Mouse (Mus musculus): ENCODE measurements at regions not wholly inside any gene's neighbourhood (a gene's known extent, or its start where the extent isn't known, plus 50 kb on each side); places are given as distances from the start of the nearest gene placed in this dataset.
A peak's percentile ranks its signal among the peaks of the same experiment; 100 is the strongest.

DNA sequence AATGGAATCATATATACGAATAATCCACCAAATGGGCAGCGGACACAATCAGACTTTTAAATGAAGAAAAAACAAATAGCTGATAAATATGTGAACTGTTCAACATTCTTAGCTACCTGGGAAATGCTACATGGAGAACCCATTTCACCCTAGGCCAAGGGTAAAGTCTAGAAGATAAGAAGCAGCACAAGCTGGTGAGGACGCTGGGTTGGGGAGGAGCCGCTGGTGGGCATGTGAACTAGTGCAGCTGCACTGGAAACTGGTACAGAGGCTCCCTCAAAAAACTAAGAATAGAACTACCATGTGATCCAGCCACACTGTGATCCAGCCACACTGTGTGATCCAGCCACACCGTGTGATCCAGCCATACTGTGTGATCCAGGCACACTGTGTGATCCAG, 198.8 kb upstream of the Bmper start:
- DNase-seq (ENCODE audit: low spot score in 2 of 2) = no peak

- DNase-seq (ENCODE audit: low spot score in 2 of 2) = no peak
Observed at GRCm38 (mm10) chr9:23025247-23025646, 197.6 kb upstream of the Bmper start.

DNA sequence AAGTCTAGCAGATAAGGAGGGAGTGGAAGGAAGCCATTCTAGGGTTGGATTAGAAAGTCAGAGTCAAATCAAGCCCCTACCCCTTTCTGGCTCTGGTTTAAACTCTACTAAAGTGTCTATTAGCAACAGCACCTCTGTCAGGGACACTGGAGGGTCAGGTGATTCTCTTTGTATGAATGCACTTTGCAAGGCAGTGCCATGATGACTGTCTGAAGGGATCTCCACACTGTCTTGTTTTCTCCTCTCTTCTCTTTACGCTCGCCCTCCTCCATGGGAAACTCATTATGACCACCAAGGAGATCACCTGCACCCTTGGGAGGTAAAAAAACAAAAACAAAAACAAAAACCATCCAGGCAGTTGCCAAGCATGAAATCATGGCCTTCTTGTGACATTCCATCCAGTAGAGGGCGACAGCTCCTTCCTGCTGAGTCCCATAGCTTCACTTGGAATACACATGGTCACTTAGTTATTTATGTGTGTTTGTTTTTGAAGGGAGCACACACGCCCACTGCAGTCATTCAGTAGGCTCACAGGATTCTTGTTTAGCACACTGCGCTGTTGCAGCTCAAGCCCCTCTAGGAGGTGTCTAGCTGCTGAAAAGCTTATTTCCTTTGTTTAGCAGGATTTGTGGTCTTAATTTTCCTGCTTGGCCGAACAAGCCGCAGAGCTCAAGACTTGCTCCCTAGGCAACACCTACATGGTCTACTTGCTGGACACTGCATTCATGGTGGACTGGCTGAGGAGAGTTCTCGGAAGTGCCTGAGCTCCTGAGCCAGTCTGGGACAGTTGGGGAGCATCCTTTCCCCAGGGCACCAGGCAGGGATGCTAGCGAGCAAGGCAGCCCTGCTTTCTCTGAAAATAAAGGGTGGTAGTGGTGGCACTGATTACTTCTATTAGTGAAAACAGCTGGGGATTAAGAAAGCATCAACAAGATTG, 195.2 kb upstream of the Bmper start:
- DNase-seq (ENCODE audit: low spot score in 2 of 2) = peak; percentile 17 to 20

DNA sequence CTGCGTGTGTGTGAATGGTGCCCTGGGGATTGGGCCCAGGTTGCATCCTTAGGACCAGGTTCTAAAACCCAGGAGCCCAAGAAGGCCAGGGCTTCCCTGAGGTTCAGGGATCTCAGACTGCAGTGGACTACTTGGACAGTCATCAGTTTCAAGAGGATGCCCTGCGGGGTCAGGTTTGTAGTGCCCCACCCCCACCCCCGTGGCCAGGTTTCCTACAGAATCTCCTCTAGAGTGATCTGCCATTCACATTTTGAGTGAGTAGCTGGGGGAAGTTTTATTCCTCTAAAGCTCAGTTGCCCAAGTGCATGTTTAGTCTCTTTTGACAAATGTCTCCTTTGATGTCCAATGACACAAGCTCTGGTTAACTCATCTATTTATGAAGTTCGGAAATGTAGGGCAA, 193.5 kb upstream of the Bmper start:
- no peak for DNase-seq (ENCODE audit: low spot score in 2 of 2)

DNA sequence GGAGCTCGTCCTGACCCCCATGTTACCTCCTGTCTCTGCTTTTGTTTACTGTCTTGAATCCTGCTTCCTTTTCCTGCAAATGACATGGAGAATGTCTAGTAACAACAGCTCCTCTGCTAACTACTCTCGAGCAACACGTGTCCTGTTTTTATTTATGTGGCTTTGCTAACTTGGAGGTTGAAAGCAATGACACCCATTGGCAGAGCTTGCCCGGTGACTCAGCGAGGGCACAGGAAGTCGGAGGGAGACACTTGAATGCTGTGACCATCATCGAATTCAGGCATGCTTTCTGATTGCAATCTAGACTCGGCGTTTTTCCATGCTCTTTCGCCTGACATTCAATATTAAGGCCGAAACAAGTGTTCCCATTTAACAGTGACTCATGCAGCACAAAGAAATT, 192.7 kb upstream of the Bmper start:
- DNase-seq (ENCODE audit: low spot score in 2 of 2) = no peak

DNA sequence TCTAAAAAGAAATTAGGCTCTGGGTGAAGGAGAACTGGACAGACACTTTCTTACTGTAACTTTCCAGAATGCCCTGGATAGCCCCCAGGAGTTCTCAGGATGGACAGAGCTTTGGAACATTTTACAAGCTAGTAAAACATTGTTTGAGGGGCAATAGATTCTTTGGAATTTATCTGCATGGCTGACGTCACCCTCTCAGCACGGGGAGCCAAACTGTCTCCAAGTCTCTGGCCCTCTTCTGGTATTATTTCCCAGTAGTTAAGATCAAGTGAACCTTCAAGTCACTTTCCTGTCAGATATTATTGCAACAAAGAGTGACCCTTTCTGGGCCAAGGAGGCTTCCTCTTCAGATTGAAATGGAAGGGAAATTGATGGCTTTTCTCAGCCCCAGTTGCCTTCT, 192.3 kb upstream of the Bmper start:
- DNase-seq (ENCODE audit: low spot score in 2 of 2) = no peak

DNA sequence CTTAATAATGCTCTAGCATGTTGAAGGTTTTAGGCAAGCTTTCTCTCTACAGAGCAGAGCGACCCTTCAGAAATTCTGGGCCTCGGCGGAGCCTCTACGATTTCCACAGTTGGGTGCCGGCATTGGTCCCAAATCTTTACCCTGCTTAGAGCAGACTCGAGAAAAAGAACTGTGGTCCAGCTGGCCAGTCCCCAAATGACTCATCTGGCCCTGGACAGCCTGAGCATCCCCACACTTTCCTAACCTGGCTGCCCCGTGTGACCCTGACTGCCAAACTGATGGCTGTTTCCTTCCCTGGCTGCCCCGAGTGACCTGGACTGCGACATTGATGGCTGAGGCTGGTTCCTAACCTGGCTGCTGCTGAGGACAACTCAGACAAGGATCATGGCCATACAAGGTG, 191.0 kb upstream of the Bmper start:
- no peak for DNase-seq (ENCODE audit: low spot score in 2 of 2)

DNA sequence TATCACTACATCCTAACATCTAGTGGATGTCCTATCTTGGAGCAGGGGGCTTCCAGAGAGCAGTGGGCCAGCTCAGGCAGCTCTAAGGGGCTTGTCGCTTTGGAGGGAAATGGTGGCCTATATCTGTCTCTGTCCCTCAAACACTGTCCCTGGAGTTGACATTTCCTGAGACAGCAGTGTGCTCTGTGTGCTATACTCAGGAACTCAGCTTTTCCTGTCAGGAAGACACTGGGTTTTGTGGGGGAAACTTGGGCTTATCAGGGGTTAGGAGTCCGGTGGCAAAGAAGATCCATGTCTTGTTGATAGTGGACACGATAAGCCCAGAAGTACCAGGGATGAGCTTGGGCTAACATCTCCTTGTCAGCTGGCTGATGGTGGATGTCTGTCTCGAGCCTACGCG, 187.6 kb upstream of the Bmper start:
- DNase-seq (ENCODE audit: low spot score in 2 of 2) = no peak

GRCm38 (mm10) chr9:23035901-23036610, 186.8 kb upstream of the Bmper start:
- no peak for DNase-seq (ENCODE audit: low spot score in 2 of 2)

GRCm38 (mm10) chr9:23037513-23037914, 185.4 kb upstream of the Bmper start:
- DNase-seq (ENCODE audit: low spot score in 2 of 2) = no peak

- DNase-seq (ENCODE audit: low spot score in 2 of 2) = no peak
Observed at GRCm38 (mm10) chr9:23039588-23039987, 183.3 kb upstream of the Bmper start.

DNA sequence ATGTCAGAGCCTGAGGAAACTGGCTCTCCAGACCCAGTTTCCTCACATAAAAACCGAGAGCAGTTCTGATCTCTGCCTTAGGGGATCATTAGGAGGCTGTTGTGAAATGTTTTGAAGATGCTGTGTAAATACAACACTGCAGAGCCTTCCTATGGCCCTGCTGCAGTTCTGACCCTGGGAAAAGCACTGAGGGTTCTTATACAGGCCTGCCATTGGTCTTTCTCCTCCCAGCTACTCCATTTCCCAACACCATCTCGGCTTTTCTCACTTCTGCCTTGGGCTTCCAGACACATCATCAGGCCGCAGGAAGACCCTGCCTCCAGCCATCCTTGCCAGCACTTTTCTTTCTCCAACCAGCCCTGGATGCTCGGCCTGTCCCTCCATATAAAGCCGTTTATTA, 181.9 kb upstream of the Bmper start:
- DNase-seq (ENCODE audit: low spot score in 2 of 2) = no peak

DNA sequence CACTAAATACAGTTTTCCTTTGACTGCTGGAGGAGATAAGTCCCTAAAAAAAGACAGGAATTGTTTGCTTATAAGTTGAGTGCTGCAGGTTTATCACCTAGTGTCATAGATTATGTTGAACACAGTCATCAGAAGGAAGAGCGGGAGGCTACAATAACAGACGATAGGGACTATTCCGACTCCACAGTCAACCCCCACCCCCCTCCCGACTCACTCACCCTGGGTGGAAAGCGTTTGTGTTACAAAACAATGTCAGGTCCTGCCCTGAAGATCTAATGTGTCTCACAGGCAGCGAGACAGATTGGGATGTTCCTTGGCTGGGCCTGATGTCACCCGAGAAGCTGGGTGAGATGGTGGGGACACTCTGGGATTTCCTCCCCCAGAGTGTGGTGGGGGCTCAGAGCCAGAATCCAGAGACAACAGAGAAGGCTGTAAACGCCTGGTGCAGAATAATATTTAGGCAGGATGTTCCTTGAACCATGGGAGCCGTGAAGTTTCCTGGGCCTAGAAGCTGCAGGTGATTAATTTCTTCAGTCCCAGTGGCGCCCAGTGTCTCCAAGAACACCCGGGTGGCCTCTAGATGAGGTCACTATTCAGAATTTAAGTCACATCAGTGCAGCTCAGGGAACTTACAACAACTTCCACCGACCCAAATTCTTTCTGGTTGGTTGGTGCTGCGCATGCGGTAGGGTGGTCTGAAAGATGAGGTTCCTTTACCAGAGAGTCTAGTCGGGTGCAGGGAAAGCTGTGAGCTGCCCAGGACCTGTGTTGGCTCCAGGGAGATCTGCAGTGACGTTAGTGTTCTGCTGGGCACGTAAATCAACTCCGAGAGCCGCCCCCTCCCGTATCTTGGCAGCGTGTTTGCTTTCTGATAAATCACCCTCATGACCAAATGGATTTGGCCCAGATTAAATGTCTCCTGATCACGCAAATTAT, 181.1 kb upstream of the Bmper start:
- DNase-seq (ENCODE audit: low spot score in 2 of 2) = no peak

DNA sequence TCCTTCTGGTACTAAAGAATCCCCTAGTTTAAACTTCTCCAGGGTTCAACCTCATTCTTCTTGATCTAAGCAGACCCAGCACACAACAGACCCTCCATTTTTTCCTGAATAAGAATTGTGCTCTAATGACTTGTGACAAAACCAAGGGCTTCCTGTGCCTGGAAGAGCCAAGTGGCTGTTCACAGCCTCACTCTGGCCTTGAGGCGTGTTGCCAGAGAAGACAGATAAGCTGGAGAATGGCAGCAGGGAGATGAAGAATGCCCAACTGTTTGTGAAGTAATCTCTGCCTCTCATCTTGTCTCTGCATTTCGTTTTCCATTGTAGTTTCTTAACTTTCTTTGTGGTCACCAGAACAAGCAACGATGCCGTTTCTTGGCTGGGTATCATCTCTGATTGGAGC, 179.9 kb upstream of the Bmper start:
- DNase-seq (ENCODE audit: low spot score in 2 of 2) = no peak

DNA sequence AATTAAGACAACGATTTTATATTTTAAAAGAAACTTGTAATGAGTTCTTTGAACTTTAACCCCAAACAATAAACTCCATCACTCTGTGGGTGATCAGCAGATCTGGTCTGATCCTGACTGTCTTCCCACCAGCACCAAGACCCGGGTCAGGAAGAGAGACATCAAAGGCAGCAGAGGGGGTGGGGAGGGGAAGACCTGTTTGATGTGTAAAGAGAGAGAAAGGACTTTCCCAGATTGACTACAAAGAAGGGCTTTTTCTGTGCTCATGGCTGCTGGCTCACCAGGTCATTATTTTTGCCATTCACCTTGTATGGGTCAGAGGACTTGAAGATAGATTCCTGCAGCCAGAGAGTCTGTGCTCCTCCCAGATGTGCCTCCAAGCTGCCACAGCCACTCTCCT, 177.4 kb upstream of the Bmper start:
- DNase-seq (ENCODE audit: low spot score in 2 of 2) = no peak

GRCm38 (mm10) chr9:23050751-23051150, 172.1 kb upstream of the Bmper start:
- no peak for DNase-seq (ENCODE audit: low spot score in 2 of 2)

DNA sequence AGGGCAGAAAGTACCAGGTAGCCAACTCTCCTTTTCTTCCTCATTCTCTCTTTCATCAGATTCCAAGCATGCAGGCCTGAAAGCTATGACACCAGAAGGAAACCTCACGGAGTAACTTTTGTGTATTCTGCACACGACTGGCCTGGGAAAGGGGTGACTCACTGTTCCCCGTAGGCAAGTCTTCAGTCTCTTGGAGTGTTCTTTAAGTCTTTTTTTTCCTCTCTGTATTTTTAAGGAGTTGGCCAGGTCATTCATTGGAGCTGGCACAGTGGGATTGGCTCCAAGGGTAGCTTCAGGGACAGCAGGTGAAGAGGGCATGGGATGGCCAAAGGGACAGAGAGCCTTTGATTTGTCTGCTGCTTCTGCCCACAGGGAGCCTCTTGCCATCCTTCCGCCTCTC, 163.3 kb upstream of the Bmper start:
- DNase-seq (ENCODE audit: low spot score in 2 of 2) = no peak

GRCm38 (mm10) chr9:23060526-23060925, 162.3 kb upstream of the Bmper start:
- DNase-seq (ENCODE audit: low spot score in 2 of 2) = no peak

- no peak for DNase-seq (ENCODE audit: low spot score in 2 of 2)
Observed at GRCm38 (mm10) chr9:23061179-23061929, 161.5 kb upstream of the Bmper start.

DNA sequence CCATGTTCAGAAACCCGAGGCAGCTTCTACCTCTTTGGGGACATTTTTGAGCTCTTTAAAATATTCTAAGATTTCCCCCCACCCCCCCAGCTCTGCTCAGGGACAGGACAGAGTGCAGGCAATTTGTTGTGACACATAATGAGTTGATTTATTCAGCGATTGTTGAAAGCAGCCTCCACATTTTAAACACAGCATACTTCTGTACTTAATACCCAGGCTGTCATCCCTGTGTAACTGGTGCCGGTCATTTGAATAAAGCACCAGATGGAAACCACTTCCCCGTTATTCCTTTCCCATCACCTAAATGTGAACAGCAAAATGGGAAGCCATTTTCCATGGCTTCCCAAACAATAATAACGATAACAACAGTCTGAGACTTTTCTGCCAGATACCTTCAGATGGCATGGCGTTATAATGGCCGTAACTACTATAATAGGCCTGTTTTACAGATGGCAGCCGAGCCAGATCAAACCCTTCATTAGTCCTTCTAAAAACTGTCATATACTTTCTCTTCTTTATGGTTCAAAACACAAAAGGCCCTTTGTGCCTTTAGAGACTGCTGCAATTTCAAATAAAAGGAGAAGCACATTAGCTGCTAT, 160.7 kb upstream of the Bmper start:
- no peak for DNase-seq (ENCODE audit: low spot score in 2 of 2)
